9 mouse cellular contexts compared by ENCODE assay signal in the genomic region with DNA sequence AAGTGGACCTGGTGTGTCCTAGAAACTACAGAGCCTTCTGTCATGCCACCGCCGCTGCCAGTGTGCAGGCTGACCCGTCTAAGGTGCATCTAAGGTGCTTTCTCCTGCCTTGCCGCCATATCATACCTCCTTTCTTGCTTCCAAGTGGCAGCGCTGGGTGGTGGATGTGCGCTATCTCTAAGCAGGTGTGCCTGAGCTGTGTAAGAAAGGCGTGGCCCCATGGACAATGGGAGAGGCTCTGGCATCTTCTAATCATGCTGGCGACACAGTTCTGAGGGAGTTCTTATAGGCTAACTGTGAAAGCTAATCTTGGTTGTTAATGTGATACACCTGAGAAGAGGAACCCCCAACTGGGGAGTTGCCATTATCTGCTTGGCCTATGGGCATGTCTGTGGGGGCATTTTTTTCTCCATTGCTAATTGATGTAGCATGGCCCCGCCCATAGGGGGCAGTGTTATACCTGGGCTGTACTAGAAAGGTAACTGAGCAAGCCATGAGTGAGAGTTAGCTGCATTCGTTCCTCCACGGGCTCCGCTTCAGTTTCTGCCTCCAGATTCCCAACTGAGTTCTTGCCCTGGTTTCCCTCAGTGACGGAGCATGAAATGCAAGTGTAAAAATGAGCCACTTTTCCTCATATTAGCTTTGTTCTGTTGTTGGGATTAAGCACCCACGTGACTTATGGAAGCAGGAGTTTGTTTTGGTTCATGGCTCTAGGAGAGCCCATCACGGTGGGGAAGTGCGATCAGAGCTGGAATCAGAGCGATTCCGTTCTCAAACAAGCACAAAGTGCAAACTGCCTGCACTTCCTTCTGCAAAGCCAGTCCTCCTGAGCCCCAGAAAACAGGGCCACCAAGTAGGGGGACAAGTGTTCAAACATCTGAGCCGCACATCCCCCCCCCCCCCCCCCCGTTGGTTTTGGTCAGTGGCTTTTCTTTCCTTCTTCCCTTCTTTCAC. TPM values are rescaled to one million over a fixed set of nuclear protein-coding genes. Genes with fewer than 3 reads are reported as not detected.
A peak's percentile ranks its signal among the peaks of the same experiment; 100 is the strongest.
DNase-seq lines count a peak whose midpoint lies in the region; ATAC-seq and TF ChIP-seq lines count a peak whose summit lies in the region.
"Had no signal": no experiment of that assay in that cellular context is flagged by ENCODE, and none has a peak within 500 bp of the region (broad histone marks: within the 10 kb centered on the region; RNA-seq: fewer than 3 reads in every experiment).

No protein-coding gene starts in this region.

- no peaks in the 10 kb centered on the region for H3K36me3 ChIP-seq in forebrain, embryonic 14.5 days (ENCODE audit: control insufficient read depth, insufficient read depth, low read length)
- H3K36me3 ChIP-seq in kidney, adult 2 months (ENCODE audit: control insufficient read depth, insufficient read depth, low read length), result no peaks in the 10 kb centered on the region

- ATAC-seq in forebrain, embryonic 14.5 days, result no peak; the same call in 1 of the 2 replicates

- TF ChIP-seq POLR2A in cerebellum, adult 2 months (IDR thresholded peaks at IDR 0.05; ENCODE audit: borderline replicate concordance, insufficient read depth, low read length), result no peak
- no peak for TF ChIP-seq POLR2A in kidney, adult 2 months (IDR thresholded peaks at IDR 0.05; ENCODE audit: low read depth, low read length)

- H3K27ac ChIP-seq in cerebellum, adult 2 months (ENCODE audit: insufficient read depth, low read length), result no peak overlapping the region
- H3K27ac ChIP-seq in forebrain, embryonic 14.5 days (ENCODE audit: low read depth, low read length), result no peak overlapping the region
- no peak overlapping the region for H3K27ac ChIP-seq in kidney, adult 2 months (ENCODE audit: insufficient read depth, low read depth, low read length)
- H3K27ac ChIP-seq: macrophage had no signal

- H3K9ac ChIP-seq in forebrain, embryonic 14.5 days (ENCODE audit: low read length), result no peak overlapping the region

- 48% methylated on average over 20 of the region's 20 CpGs for WGBS in cerebellum, adult 2 months
- WGBS in forebrain, embryonic 14.5 days, result 44% methylated on average over 20 of the region's 20 CpGs
- 54% methylated on average over 20 of the region's 20 CpGs for WGBS in kidney, adult 2 months

- no peak for TF ChIP-seq CTCF in cerebellum, adult 2 months (IDR thresholded peaks at IDR 0.05; ENCODE audit: borderline replicate concordance, insufficient read depth, low read depth, low read length)
- TF ChIP-seq CTCF in kidney, adult 2 months (conservative IDR thresholded peaks at IDR 0.05; ENCODE audit: insufficient read depth, insufficient read length, low read depth, low read length), result peak; percentile 75

- no peaks in the 10 kb centered on the region for H3K4me1 ChIP-seq in cerebellum, adult 2 months (ENCODE audit: control insufficient read depth, insufficient read depth, low read length)
- H3K4me1 ChIP-seq in forebrain, embryonic 14.5 days (ENCODE audit: control insufficient read depth, insufficient read depth, low read length), result no peaks in the 10 kb centered on the region; the same call in 1 of the 2 replicates
- H3K4me1 ChIP-seq in kidney, adult 2 months (ENCODE audit: control insufficient read depth, insufficient read depth, low read length), result no peaks in the 10 kb centered on the region

- no peaks in the 10 kb centered on the region for H3K9me3 ChIP-seq in forebrain, embryonic 14.5 days (replicated peaks; ENCODE audit: control insufficient read depth, low read length)

- DNase-seq in cerebellum, postnatal 14 days, result peak; percentile 13 to 21
- no peak for DNase-seq in cerebellum, adult 2 months
- DNase-seq in WW6 (ENCODE audit: low read depth, low spot score), result peak; percentile 33
- peak; percentile 41 for DNase-seq in forebrain, embryonic 14.5 days (ENCODE audit: low spot score)
- DNase-seq in kidney, adult 2 months, result peak; percentile 18
- peak; percentile 30 for DNase-seq in lung, postnatal 10 days
- DNase-seq in thymus, postnatal 25 days, result peak; percentile 27
- no peak for DNase-seq in frontal cortex, postnatal 10 days (ENCODE audit: low spot score in 2 of 2)

- H3K27me3 ChIP-seq in cerebellum, adult 2 months (ENCODE audit: control insufficient read depth, insufficient read depth, low read length), result no peaks in the 10 kb centered on the region
- H3K27me3 ChIP-seq in forebrain, embryonic 14.5 days (replicated peaks; ENCODE audit: control insufficient read depth, insufficient read depth, low read length), result no peaks in the 10 kb centered on the region
- no peaks in the 10 kb centered on the region for H3K27me3 ChIP-seq in kidney, adult 2 months (replicated peaks; ENCODE audit: control insufficient read depth, insufficient read depth, low read length)

- H3K4me3 ChIP-seq in cerebellum, adult 2 months (replicated peaks; ENCODE audit: insufficient read depth, low read depth, low read length), result no peak overlapping the region
- H3K4me3 ChIP-seq in forebrain, embryonic 14.5 days (ENCODE audit: low read depth, low read length), result no peak overlapping the region
- H3K4me3 ChIP-seq in kidney, adult 2 months (ENCODE audit: insufficient read depth, low read depth, low read length), result no peak overlapping the region

- H3K4me2 ChIP-seq in forebrain, embryonic 14.5 days (ENCODE audit: low read length), result 0 out of 2 replicates have a peak overlapping the region, but pooled peaks have one; percentile 16

RNA-seq across cellular contexts. Expression of gene BC048403, which starts 31.2 kb away (rescaled TPM):
- polyA plus RNA-seq in cerebellum, adult 2 months (2012; rRNA removed), result 6.6 TPM in 2 replicates
- polyA plus RNA-seq in forebrain, embryonic 14.5 days (2014; fragmentation: Nextera tagmentation; extraction: Ambion mirVana), result 2.0 and 2.5 TPM in 2 replicates
- 5.2 and 5.5 TPM in 2 replicates for polyA plus RNA-seq in kidney, adult 2 months (2012; rRNA removed)

Comparison
In these comparisons a context has a peak if more than half of its experiments do, and no peak if none do; other contexts are left out.
1. DNase-seq: peak in cerebellum, postnatal 14 days (2 of 2), WW6 (single experiment), forebrain, embryonic 14.5 days (single experiment), kidney, adult 2 months (single experiment), lung, postnatal 10 days (single experiment) and thymus, postnatal 25 days (single experiment); none in cerebellum, adult 2 months (0 of 2) and frontal cortex, postnatal 10 days (0 of 2).